Mouse (Mus musculus) limb, embryonic 10.5 days (tissue): ENCODE results near the gene Sfxn3. TPM values are rescaled to one million over a fixed set of nuclear protein-coding genes. Genes with fewer than 3 reads are reported as not detected.

ENCODE experiments used
- DNase-seq: peaks from one replicate; pipeline ENCODE4 v3.0.0-alpha.2; 2017; ENCODE audit warnings: low spot score
- H3K27ac ChIP-seq: fragments of 300-500 bp; sonication (generic); 2 replicates; pipeline ENCODE4 v1.5.1; 2016; ENCODE audit warnings: mild to moderate bottlenecking
- H3K27me3 ChIP-seq: fragments of 300-500 bp; sonication (generic); 2 replicates; pipeline ENCODE4 v1.6.1; 2016; ENCODE audit warnings: low read depth, mild to moderate bottlenecking; ENCODE audit not compliant: poor library complexity, severe bottlenecking
- H3K36me3 ChIP-seq: fragments of 300-500 bp; sonication (generic); 2 replicates; pipeline ENCODE4 v1.6.1; 2016; ENCODE audit warnings: mild to moderate bottlenecking, moderate library complexity
- H3K4me1 ChIP-seq: fragments of 300-500 bp; sonication (generic); 2 replicates; pipeline ENCODE4 v1.6.1; 2016
- H3K4me3 ChIP-seq: fragments of 300-500 bp; sonication (generic); 2 replicates; pipeline ENCODE4 v1.5.1; 2016; ENCODE audit warnings: mild to moderate bottlenecking, moderate library complexity
- H3K9me3 ChIP-seq: fragments of 300-500 bp; sonication (generic); replicated peaks from 2 replicates; pipeline ENCODE4 v1.6.1; 2016; ENCODE audit warnings: mild to moderate bottlenecking
- WGBS: fragments of 180-500 bp; shearing (Covaris S2); methylation state at CpG from one replicate; pipeline ENCODE4 v1.1.7; 2016; 5-methylcytosine and 5-hydroxymethylcytosine counted together
- polyA plus RNA-seq: library from polyadenylated mRNA; unstranded; fragments of >200 nt; fragmentation: Nextera tagmentation; extraction: Ambion mirVana; gene quantifications from 2 replicates; pipeline ENCODE4 v1.2.1, GENCODE M21; 2016

Sfxn3 gene
- polyA plus RNA-seq, 1 experiment from 2014 or later: 8.4 TPM

- DNase-seq: no peak
- H3K27me3 ChIP-seq: no peaks in the 10 kb centered on the region
- peaks cover 58% of the 10 kb centered on the region for H3K4me1 ChIP-seq
- H3K36me3 ChIP-seq: peaks cover 36% of the 10 kb centered on the region
- 39% methylated on average over 6 of the region's 6 CpGs for WGBS
- peak overlapping the region; percentile 92 for H3K27ac ChIP-seq
- H3K4me3 ChIP-seq: peak overlapping the region; percentile 76; the same call in 1 of the 2 replicates
- no peaks in the 10 kb centered on the region for H3K9me3 ChIP-seq
Measured at GRCm38 (mm10) chr19:45013581-45014225, 33.6 kb upstream of the Sfxn3 start.

DNA sequence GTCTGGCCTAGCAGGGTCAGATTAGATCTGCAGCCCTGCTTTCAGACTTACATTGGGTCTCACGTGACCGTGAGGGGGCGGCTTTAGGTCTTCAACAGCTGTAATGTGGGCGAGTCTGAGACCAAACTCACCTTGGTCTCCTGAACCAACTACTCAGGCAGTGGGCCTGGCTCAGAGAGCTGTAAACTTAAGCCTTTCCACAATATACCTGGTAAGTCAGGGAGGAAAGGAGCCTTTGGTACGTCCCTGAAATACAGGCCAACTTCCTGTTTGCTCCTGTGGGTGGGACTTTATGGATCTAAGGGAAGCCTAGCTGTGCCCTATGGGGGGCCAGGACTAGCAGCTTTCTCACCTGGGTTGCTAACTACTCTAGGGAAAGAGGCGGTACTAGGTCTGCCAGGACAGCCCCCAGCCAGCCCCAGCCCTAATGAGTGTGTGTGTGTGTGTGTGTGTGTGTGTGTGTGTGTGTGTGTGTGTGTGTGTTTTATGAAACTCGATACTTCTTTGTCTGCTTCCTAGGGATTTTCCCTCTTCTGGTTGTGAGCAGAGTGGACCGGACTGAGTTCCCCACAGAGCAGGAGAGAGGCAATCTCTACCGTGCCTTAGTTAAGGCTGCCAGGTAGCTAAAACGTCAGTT is 32.9 kb upstream of the Sfxn3 start, which contains the start of gene Lzts2:
Gene Lzts2 (plus strand): TSS at position 80 of the 637 bp plus-strand sequence.
- H3K27ac ChIP-seq: peak within 1 kb of the TSS; percentile 92
- peaks cover 30% of the 10 kb centered on the region for H3K36me3 ChIP-seq
- H3K9me3 ChIP-seq: no peaks in the 10 kb centered on the region
- 3% methylated on average over 10 of the region's 10 CpGs for WGBS
- no peaks in the 10 kb centered on the region for H3K27me3 ChIP-seq
- peak; percentile 73 for DNase-seq
- H3K4me1 ChIP-seq: peaks cover 64% of the 10 kb centered on the region
- H3K4me3 ChIP-seq: peak within 1 kb of the TSS; percentile 76

DNA sequence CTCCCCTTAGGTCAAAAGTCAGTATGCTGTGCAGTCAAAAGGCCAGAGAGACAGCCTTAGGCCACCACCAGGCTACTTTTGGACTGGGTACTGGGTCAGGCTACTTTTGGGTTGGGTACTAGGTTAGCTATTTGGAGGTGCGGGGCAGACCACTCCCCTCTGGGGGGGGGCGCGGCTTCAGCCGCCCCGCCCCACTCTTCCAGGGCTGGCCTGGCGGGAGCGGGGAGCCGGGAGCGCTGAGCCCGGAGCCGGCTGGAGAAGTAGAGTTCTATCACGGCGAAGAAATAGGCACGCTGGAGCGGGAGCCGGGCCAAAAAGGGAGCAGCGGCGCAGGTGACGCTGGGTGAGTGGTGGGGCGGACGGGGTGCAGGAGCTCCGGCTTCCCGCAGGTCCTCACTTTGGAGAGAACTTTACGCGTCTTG is 32.3 kb upstream of the Sfxn3 start:
- no peaks in the 10 kb centered on the region for H3K27me3 ChIP-seq
- H3K9me3 ChIP-seq: no peaks in the 10 kb centered on the region
- peaks cover 30% of the 10 kb centered on the region for H3K36me3 ChIP-seq
- peak overlapping the region; percentile 92 for H3K27ac ChIP-seq
- H3K4me3 ChIP-seq: peak overlapping the region; percentile 76
- WGBS: 0% methylated on average over 25 of the region's 25 CpGs
- peaks cover 68% of the 10 kb centered on the region for H3K4me1 ChIP-seq
- DNase-seq: peak; percentile 77

DNA sequence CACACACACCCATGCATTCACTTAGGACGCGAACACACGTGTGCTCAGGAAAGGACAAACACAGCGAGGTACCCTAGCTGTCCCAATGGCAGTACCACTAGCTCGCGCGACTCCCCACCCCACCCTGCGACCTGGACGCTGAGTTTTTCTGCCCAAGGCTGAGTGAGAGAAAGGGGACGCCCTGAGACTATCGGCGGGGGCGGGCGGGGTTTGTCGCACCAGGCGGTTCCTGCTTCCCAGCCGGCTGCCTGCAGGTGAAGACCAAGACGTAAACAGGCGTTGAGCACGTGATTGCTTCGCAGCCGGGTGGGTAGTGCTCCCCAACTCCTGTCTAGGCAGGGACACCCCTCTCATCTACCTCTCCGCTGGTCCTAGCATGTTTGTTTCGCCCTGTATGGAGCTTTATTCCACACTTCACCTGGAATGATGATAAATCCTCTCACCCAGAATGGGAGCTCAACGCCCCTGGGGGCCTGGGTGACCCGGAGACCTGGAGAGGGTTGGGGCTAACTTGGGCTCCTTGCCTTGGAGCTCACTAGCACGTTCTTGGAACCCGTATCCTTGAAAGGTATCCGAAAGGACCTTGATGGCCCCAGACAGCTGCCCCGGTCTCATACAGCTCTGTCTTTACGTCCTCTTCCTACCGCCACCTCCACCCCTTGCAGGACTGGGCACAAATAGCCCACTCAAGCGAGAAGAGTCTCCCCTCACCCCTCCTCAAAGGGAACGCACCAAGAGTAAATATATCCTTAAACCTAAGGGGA is 31.6 kb upstream of the Sfxn3 start:
- whole genome bisulfite sequencing: under 1% methylated on average over 34 of the region's 34 CpGs
- peaks cover 30% of the 10 kb centered on the region for H3K36me3 ChIP-seq
- DNase-seq: peak; percentile 73

DNA sequence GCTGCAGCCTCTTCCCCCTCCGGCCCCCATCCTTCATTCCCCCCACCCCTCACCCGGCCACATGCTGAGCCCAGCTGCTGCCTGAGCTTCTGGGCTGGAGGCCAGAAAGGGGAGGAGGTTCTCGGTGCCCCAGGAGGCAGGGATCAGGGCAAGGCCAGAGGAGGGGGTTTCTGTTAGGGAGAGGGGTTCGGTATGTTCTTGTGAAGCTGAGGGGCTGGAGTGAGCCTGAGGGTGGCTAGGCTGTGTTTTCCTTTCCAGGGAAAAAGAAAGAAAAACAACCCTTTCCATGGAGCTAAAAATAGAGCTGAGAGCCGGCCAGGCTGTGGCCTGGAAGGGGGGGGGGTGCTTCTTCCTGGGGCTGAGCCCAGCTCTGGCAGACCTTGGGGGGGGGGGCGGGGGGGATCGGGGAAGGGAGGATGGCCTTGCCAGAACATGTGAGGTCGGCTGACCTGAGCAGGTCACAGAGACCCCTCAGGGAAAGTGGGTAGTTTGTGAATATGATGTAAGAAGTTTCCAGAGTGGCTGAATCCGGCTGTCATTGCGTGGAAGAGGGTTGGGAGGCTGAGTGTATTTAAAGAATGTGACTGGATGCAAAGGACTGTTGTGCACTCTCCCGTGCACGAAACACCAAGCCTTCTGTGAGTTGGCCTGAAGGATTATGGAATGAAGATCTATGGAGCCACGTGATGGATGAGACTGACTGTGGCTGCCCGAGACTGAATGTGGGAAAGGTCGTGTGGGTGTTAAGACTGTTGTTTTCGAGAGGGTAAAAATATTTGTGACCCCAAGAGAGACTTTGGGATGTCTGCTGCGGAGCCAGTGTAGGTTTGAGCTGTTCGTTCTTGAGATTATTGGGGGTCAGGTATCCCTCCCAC is 30.7 kb upstream of the Sfxn3 start:
- Histone ChIP-seq H3K4me1 (peaks cover 84% of the 10 kb centered on the region), H3K4me3 (peak overlapping the region; percentile 76), H3K36me3 (peaks cover 30% of the 10 kb centered on the region), H3K27me3 (no peaks in the 10 kb centered on the region), H3K9me3 (no peaks in the 10 kb centered on the region), H3K27ac (peak overlapping the region; percentile 92)
- WGBS: 1% methylated on average over 18 of the region's 18 CpGs
- peak; percentile 71 for DNase-seq

More for the DNA sequence above, 31.6 kb upstream of the Sfxn3 start:
- Histone ChIP-seq H3K27ac (peak overlapping the region; percentile 92), H3K4me1 (peaks cover 76% of the 10 kb centered on the region), H3K4me3 (peak overlapping the region; percentile 76), H3K9me3 (no peaks in the 10 kb centered on the region), H3K27me3 (no peaks in the 10 kb centered on the region)

GRCm38 (mm10) chr19:45017216-45017771 is 30.0 kb upstream of the Sfxn3 start:
- Histone ChIP-seq H3K27ac (peak overlapping the region; percentile 92), H3K4me1 (peaks cover 85% of the 10 kb centered on the region), H3K36me3 (peaks cover 30% of the 10 kb centered on the region), H3K27me3 (no peaks in the 10 kb centered on the region), H3K9me3 (no peaks in the 10 kb centered on the region), H3K4me3 (peak overlapping the region; percentile 76)
- DNase-seq: peak; percentile 90
- 0% methylated on average over 16 of the region's 27 CpGs for WGBS

DNA sequence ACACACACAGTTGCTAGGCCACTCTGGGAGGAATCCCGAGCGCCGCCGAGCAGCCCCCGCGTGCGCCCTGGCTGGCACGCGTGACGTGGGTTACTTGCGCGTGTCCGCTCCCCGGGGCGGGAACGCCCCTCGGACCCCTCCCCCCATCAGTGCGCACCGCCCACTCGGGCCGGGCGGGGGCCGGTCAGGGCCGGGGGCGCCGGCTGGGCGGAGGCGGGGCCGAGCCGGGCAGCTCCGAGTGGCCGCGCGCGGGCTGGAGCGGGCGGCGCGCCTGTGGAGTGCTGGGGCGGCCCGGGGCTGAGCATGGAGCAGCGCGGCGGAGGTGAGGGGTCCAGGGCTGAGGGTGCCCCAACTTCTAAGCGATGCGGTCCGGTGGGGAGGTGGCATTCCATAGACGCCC is 29.4 kb upstream of the Sfxn3 start:
- peak; percentile 91 for DNase-seq
- Histone ChIP-seq H3K4me1 (peaks cover 79% of the 10 kb centered on the region), H3K4me3 (peak overlapping the region; percentile 76), H3K9me3 (no peaks in the 10 kb centered on the region), H3K27me3 (no peaks in the 10 kb centered on the region), H3K27ac (peak overlapping the region; percentile 92), H3K36me3 (peaks cover 33% of the 10 kb centered on the region)
- under 1% methylated on average over 48 of the region's 48 CpGs for WGBS

DNA sequence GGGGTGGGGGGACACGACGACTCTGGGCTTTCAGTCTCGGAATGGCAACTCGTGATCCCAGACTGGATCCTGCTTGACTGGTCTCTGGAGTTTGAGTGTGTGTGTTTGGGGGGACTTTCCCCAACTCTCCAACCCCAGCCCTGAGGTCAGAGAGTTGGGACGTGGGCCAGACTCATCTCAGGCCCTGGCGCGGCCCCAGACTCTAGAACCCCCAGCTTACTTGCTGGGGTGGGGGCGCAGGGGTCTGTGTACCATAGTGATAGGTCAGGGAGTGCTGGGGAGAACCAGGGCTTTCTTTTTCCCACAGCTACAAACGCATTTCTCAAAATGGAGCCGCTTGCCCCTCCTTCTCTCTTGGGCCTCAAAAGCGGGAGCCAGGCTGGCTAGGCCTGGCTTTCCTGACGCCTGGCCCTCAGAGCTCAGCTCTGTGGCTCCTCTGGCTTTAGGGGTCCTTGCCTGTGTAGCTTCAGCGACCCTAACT is 28.9 kb upstream of the Sfxn3 start:
- no peaks in the 10 kb centered on the region for H3K9me3 ChIP-seq
- H3K36me3 ChIP-seq: peaks cover 38% of the 10 kb centered on the region
- peak overlapping the region; percentile 76 for H3K4me3 ChIP-seq
- DNase-seq: peak; percentile 64
- H3K27me3 ChIP-seq: no peaks in the 10 kb centered on the region
- 0% methylated on average over 13 of the region's 13 CpGs for WGBS
- H3K4me1 ChIP-seq: peaks cover 74% of the 10 kb centered on the region
- H3K27ac ChIP-seq: peak overlapping the region; percentile 92

GRCm38 (mm10) chr19:45020348-45020747 is 27.0 kb upstream of the Sfxn3 start:
- no peaks in the 10 kb centered on the region for H3K27me3 ChIP-seq

DNA sequence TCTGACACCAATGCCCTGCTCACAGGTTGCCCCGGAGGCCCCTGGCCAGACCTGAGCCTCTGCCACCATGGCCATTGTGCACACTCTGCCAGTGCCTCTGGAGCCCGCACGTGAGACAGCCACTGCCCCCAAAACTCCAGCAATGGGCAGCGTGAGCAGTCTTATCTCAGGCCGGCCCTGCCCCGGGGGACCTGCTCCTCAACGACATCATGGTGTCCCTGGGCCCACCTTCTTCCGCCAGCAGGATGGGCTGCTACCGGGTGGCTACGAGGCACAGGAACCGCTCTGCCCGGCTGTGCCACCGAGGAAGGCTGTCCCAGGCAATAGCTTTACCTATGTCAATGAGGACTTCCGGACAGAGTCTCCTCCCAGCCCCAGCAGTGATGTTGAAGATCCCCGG is 25.9 kb upstream of the Sfxn3 start:
- no peak for DNase-seq
- Histone ChIP-seq H3K27ac (0 out of 2 replicates have a peak overlapping the region, but pooled peaks have one; percentile 25), H3K27me3 (no peaks in the 10 kb centered on the region), H3K4me3 (0 out of 2 replicates have a peak overlapping the region, but pooled peaks have one; percentile 9), H3K36me3 (peaks cover 68% of the 10 kb centered on the region), H3K9me3 (no peaks in the 10 kb centered on the region), H3K4me1 (peaks cover 57% of the 10 kb centered on the region)
- WGBS: 97% methylated on average over 15 of the region's 15 CpGs

More at GRCm38 (mm10) chr19:45020348-45020747, 27.0 kb upstream of the Sfxn3 start:
- Histone ChIP-seq H3K4me3 (peak overlapping the region; percentile 9), H3K27ac (0 out of 2 replicates have a peak overlapping the region, but pooled peaks have one; percentile 31), H3K9me3 (no peaks in the 10 kb centered on the region), H3K4me1 (peaks cover 61% of the 10 kb centered on the region), H3K36me3 (peaks cover 58% of the 10 kb centered on the region)
- 76% methylated on average over 6 of the region's 6 CpGs for WGBS
- no peak for DNase-seq

GRCm38 (mm10) chr19:45023993-45024392 is 23.3 kb upstream of the Sfxn3 start:
- WGBS: 86% methylated on average over 11 of the region's 11 CpGs
- Histone ChIP-seq H3K36me3 (peaks cover 94% of the 10 kb centered on the region), H3K27ac (no peak overlapping the region), H3K4me3 (no peak overlapping the region), H3K9me3 (no peaks in the 10 kb centered on the region), H3K4me1 (peaks cover 57% of the 10 kb centered on the region), H3K27me3 (no peaks in the 10 kb centered on the region)
- no peak for DNase-seq
